Mouse (Mus musculus) erythroblast, embryonic 14.5 days (primary cell): ENCODE measurements around the gene Foxn3. TPM values are rescaled to one million over a fixed set of nuclear protein-coding genes. Genes with fewer than 3 reads are reported as not detected.

Experiments
- H3K27me3 ChIP-seq: 2 replicates; pipeline ENCODE4 v1.6.1; 2012; ENCODE audit warnings: inconsistent platforms; ENCODE audit not compliant: control insufficient read depth
- H3K36me3 ChIP-seq: 2 replicates; pipeline ENCODE4 v1.6.1; 2012; ENCODE audit warnings: mild to moderate bottlenecking, inconsistent platforms; ENCODE audit not compliant: control insufficient read depth
- H3K4me1 ChIP-seq: 2 replicates; pipeline ENCODE4 v1.6.1; 2012; ENCODE audit warnings: inconsistent platforms; ENCODE audit not compliant: control insufficient read depth
- H3K4me3 ChIP-seq: replicated peaks from 2 replicates; pipeline ENCODE3; 2012; ENCODE audit warnings: moderate library complexity, mild to moderate bottlenecking, inconsistent platforms
- H3K9me3 ChIP-seq: 2 replicates; pipeline ENCODE4 v1.6.1; 2012; ENCODE audit warnings: low read length, inconsistent platforms, mixed read lengths; ENCODE audit not compliant: control insufficient read depth
- GATA1 ChIP-seq: IDR thresholded peaks from 2 replicates; pipeline ENCODE4 v1.6.1; 2012; ENCODE audit warnings: low read length, inconsistent platforms, mixed read lengths
- TAL1 ChIP-seq: IDR thresholded peaks from 3 replicates; pipeline ENCODE4 v1.6.1; 2012; ENCODE audit warnings: low read length, inconsistent platforms, mixed read lengths
- polyA plus RNA-seq: library from polyadenylated mRNA; stranded (reverse); fragments of >175 nt; gene quantifications from 2 replicates; pipeline ENCODE4 v1.2.3, GENCODE M21; 2012

Gene Foxn3
- polyA plus RNA-seq, 1 experiment = 0.84 TPM

DNA sequence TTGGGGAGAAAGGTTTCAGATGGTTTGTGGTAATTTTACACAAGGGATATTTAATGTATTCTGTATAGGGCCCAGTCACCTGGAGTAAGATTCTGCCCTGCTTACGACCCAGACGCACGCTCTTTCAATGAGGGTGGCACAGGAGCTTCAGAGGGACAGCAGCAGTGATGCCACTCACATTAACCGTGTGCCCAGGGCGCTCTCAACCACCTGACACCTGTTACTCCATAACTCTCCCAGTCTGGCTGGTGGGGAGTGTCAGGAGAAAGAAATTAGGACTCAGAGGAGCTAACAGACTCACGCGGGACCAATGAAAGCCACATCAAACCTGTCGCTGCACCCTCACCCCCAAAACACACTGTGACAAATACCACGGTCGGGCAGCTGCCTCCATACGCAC is 209.7 kb downstream of the Foxn3 start:
- Histone ChIP-seq H3K4me1 (peaks cover 38% of the 10 kb centered on the region), H3K9me3 (no peaks in the 10 kb centered on the region)

DNA sequence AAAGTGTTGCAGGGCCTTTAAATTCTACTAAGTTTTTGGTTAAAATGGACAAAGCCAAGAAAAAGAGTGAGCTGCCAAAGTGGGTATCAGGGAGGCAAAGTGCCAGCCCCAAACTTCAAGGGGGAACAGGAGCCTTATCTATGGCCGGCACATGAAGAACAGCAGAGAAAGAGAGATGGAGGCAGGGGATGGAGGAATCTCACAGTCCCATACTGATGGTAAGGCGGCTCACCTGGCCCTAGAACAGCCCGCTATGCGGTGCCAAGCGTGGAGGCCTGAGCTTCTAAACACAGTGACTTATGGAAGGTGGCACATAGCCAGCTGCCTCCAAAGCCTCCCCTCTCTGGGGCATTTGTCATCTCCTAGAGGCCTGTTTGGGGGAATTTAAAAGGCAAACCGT is 210.8 kb downstream of the Foxn3 start:
- Histone ChIP-seq H3K4me3 (no peak overlapping the region), H3K27me3 (no peaks in the 10 kb centered on the region), H3K36me3 (0 out of 2 replicates have a peak, but pooled peaks cover 2% of the 10 kb centered on the region), H3K9me3 (no peaks in the 10 kb centered on the region), H3K4me1 (peaks cover 50% of the 10 kb centered on the region)
- TF ChIP-seq GATA1 = no peak
- TF ChIP-seq TAL1 = no peak

More for the DNA sequence above, 209.7 kb downstream of the Foxn3 start:
- Histone ChIP-seq H3K27me3 (no peaks in the 10 kb centered on the region), H3K4me3 (no peak overlapping the region), H3K36me3 (0 out of 2 replicates have a peak, but pooled peaks cover 2% of the 10 kb centered on the region)
- TF ChIP-seq TAL1 (no peak), GATA1 (no peak)

DNA sequence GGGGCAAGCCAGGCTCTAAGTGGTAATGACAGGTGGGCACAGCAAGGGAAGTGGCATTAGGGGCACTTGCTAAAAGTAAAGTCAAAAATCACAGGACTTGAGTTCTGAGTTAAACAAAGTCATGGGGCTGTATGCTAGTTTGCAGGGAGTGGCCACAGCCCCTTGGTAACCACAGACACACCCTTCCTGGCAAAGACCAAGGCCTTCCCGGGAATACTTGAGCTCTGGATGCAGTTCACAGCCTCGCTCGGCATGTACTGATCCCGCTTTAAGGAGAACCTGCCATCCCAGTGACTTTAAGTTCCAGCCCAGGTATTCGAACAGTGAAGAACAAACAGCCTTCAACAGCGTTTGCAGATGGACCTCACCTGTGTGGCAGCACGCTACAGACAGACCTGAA is 211.2 kb downstream of the Foxn3 start:
- Histone ChIP-seq H3K36me3 (0 out of 2 replicates have a peak, but pooled peaks cover 2% of the 10 kb centered on the region), H3K4me3 (no peak overlapping the region), H3K9me3 (no peaks in the 10 kb centered on the region), H3K27me3 (no peaks in the 10 kb centered on the region), H3K4me1 (peaks cover 52% of the 10 kb centered on the region)
- TF ChIP-seq TAL1 (no peak), GATA1 (no peak)

DNA sequence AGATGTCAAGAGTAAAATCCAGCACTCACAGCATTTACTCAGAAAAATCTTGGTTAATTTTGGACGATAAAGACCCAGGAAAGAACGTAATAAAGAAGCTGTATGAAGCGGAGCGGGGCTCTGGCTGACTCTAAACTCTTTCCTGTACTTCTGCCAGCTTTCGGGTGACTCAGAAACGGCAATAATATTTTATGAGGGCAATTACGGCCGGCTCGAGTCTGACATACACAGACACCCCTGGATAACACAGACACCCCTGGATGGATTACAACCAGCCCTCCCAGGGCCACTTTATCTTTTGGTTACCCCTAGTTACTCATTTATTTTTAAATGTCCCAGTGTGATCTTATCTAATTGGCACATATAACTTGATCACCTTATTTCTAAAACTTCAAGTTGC is 211.7 kb downstream of the Foxn3 start:
- Histone ChIP-seq H3K9me3 (no peaks in the 10 kb centered on the region), H3K27me3 (no peaks in the 10 kb centered on the region), H3K4me1 (peaks cover 54% of the 10 kb centered on the region), H3K4me3 (no peak overlapping the region), H3K36me3 (0 out of 2 replicates have a peak, but pooled peaks cover 2% of the 10 kb centered on the region)
- TF ChIP-seq TAL1 = no peak
- no peak for TF ChIP-seq GATA1

DNA sequence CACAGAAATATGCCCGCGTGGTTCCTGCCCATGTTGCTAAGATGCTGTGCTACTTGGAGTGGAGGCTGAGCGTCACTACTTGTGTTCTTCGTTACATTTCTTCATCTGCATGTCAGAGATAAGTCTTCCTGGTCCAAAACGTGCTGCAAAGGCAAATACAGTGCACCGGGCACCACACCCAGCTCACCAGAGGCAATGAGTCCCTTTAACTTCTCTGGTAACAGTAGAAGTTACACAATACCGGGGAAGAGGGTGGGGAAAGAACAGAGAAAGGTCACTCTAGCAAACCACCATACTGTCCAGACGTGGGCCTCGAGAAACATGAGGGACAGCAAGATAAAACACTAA is 213.8 kb downstream of the Foxn3 start:
- no peaks in the 10 kb centered on the region for H3K27me3 ChIP-seq
- H3K4me1 ChIP-seq = peaks cover 56% of the 10 kb centered on the region
- H3K4me3 ChIP-seq = no peak overlapping the region
- no peaks in the 10 kb centered on the region for H3K9me3 ChIP-seq
- 0 out of 2 replicates have a peak, but pooled peaks cover 2% of the 10 kb centered on the region for H3K36me3 ChIP-seq
- TF ChIP-seq TAL1 (no peak), GATA1 (no peak)

DNA sequence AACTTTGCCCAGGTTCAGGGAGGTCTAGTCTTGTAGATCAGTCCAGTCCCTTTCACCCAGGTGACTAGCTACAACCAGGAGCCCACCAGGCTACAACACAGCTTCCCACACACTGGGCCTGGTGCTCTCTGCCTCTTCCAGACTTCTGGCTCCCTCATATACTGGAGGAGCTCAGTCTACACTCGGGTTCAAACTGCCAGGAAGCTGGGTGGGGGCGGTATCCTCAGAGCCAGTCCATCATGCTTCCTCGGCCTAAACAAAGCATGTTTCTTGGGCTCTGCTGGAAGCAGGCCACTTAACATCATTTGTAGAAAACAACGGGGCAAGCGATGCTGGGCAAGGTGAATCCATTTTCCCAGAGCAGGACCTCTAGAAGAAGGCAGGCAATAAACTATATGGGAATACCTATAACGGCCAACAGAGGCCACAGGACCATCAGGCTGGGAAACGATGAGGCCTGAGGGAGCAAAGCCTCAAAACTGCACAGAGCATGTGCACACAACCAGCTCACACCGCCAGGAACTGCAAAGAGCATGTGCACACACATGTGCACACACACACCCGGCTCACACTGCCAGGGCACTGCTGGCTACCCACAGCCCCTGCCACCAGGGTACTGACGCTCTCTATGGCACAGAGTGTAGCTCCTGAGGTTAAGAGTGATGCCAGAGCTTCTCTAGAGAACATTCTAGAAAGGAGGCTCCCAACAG is 214.3 kb downstream of the Foxn3 start:
- TF ChIP-seq GATA1 (no peak), TAL1 (no peak)
- H3K27me3 ChIP-seq = no peaks in the 10 kb centered on the region
- H3K4me3 ChIP-seq = peak overlapping the region; percentile 6
- peaks cover 56% of the 10 kb centered on the region for H3K4me1 ChIP-seq
- H3K9me3 ChIP-seq = no peaks in the 10 kb centered on the region
- H3K36me3 ChIP-seq = 0 out of 2 replicates have a peak, but pooled peaks cover 2% of the 10 kb centered on the region

DNA sequence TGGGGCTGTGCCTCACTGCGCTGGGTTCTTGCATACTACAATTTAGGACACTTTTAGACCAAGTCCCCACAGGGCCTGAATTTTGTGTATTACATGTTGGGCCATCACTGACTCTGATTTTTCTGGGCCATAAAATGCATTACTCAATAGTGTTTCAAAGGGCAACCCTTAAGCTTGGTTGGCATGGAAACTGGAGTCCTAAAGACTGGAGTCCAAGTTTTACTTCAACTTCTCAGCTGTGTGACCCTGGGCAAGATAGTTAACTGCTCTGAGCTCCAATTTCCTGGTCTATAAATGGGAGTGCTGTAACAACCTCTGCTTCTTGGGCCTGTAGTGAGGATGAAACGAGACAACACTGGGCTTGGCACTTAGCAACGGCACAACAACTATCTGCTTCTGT is 215.9 kb downstream of the Foxn3 start:
- no peak overlapping the region for H3K4me3 ChIP-seq
- peaks cover 46% of the 10 kb centered on the region for H3K4me1 ChIP-seq
- H3K36me3 ChIP-seq = 0 out of 2 replicates have a peak, but pooled peaks cover 2% of the 10 kb centered on the region
- H3K9me3 ChIP-seq = no peaks in the 10 kb centered on the region
- TF ChIP-seq TAL1 (no peak), GATA1 (no peak)
- H3K27me3 ChIP-seq = no peaks in the 10 kb centered on the region

DNA sequence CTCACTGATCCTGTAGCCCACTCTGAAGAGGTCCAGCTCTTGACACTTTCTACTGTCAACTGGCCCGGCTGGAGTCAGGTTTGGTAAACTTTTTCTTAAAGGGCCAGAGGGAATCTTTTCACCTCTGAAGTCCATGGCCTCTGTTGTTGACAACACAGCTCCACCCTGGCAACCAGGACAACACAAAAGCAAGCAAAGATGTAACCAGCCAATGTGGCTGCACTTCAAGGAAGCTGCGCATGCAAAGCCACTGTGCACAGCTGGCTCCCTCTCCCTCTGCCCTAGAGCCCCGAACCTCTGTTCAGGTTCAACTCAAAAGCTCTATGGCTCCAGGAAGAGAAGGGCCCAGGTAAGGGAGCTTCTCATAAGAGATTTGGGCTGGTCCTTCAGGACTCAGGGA is 216.4 kb downstream of the Foxn3 start:
- Histone ChIP-seq H3K36me3 (0 out of 2 replicates have a peak, but pooled peaks cover 2% of the 10 kb centered on the region), H3K4me1 (peaks cover 41% of the 10 kb centered on the region), H3K9me3 (no peaks in the 10 kb centered on the region), H3K4me3 (no peak overlapping the region), H3K27me3 (no peaks in the 10 kb centered on the region)
- TF ChIP-seq GATA1 (no peak), TAL1 (no peak)

DNA sequence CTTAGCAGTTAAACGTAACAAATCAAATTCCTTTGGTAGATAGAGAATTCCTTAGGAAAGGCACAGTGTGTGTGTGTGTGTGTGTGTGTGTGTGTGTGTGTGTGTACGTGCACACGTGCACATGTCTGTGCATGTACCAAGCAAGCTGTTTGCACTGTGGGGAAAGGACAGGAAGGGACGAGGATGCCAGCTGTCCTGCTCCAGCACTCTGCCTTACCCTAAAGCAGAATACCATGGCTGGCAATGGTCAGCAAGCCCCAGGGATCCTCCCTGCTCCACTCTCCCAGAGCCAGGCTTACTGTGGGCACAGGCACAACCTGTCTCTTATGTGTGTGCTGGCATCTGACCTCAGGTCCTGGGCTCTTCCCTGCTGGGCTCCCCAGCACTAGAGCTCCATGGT is 218.1 kb downstream of the Foxn3 start:
- Histone ChIP-seq H3K4me3 (no peak overlapping the region), H3K36me3 (peaks cover 9% of the 10 kb centered on the region), H3K4me1 (peaks cover 36% of the 10 kb centered on the region), H3K27me3 (no peaks in the 10 kb centered on the region), H3K9me3 (no peaks in the 10 kb centered on the region)
- TF ChIP-seq GATA1 (no peak), TAL1 (no peak)
